Mouse (Mus musculus) cerebellum, postnatal 36 days (tissue): ENCODE data around the gene Plxna1.

Experiments used
- DNase-seq, 2 experiments: peaks; one replicate each; pipeline ENCODE4 v3.0.0; 2021 to 2022; ENCODE audit warnings: mixed read lengths in 2 of 2

Gene Plxna1

DNA sequence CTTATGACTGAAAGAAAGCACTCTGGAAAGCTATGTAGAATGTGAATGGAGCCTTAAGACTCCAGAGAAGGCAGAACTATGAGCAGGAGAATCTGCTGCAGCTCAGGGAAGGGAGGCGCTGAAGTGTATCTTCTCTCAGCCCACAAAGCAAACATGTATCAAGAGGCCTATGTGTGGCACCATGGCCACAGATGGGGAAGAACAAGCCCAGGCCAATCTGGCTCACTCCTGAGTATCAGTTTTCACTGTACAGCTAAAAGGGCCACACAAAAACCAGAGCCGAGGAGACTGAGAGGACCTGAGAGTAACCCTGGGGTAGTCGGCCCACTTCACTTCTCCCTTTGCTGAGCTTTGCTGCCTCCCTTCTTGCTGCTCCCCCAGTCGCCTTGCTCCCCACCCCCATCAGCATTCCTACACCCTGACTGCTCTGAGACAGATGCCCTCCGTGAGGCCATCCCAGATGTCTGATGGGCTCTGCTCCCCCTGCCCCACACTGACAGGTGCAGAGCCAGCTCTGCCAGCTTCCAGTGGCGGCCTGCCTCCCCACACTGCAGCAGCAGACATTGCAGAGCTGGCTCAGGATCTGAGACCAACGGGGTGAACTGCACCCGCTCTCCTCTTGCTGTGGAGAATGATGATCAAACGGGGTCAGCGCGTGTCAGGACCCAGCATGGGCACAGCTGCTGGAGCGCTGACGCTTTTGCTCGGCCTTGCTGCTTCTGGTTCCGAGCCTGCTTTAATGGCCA, 34.5 kb downstream of the Plxna1 start:
- no peak for DNase-seq

DNA sequence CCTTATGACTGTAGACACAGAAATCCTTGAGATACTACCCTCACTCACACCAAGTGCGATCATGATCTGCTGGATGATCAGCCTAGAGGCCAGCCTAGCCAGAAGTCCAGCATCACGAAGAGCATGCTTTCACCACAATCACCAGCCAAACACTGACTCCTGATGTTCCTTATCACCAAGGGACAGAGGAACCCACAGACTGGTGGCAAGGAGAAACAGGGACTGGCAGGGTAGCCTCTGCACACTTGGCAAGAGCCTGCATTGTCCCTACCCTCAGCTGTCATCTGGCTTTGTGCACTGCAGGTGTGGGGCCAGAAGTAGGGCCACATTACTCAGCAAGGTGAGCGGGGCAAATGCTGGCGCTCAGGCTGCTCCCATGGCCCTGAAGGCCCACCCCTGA, 37.6 kb downstream of the Plxna1 start:
- no peak for DNase-seq

DNA sequence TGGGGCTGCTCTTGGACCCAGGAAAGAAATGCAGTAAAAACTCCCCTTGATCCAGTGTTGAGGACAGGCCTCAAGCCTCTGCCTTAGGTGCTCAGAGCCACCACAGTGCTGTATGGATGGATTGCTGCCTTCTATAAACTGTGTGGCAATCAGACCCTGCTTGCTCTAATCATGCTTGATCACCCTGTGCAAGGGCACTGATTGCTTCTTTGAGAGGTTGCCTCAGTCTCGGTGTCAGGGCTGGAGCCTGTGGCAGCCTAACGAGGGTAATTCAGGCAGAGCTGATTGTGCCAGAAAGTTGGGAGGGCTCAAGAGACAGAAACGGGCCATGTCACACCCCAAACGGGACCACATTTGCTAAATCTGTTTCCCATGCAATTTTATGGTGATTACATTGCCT, 47.2 kb downstream of the Plxna1 start:
- DNase-seq: no peak

DNA sequence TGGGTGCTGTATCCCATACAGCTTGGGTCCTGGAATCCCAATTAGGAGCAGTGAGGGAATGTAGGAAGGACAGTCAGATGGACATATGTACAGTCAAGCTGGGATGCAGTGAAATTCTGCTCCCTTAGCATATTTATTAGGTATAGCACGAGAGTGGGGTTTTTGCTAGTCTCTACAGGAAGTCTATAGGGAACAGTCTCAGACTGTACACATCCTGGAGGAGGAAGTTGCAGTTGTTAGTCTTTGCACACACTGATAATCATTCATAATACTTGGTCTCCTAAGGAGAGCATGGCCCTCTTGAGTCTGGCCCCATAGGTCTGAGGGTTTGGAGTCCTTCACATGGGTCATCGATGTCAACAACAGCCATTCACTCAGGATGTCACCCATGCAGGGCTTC, 50.9 kb downstream of the Plxna1 start:
- no peak for DNase-seq

DNA sequence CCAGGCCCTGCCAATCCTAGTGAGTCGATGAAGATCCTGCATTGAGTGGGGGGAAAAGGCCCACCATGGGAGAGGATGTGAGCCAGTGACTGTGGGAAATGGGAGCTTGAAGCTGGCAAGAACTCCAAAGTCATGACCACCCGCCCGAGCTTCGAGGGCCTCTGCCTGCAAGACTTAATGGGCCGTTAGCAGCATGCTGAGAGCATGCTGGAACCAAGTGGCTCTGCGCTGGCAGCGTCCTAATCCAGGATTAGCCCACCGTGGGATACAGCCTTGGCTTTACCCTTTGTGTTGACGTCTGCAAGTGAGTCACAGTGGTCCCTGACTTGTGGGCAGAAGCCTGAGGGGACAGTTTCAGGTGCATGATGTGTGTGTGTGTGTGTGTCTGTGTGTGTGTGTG, 52.2 kb downstream of the Plxna1 start:
- no peak for DNase-seq

DNA sequence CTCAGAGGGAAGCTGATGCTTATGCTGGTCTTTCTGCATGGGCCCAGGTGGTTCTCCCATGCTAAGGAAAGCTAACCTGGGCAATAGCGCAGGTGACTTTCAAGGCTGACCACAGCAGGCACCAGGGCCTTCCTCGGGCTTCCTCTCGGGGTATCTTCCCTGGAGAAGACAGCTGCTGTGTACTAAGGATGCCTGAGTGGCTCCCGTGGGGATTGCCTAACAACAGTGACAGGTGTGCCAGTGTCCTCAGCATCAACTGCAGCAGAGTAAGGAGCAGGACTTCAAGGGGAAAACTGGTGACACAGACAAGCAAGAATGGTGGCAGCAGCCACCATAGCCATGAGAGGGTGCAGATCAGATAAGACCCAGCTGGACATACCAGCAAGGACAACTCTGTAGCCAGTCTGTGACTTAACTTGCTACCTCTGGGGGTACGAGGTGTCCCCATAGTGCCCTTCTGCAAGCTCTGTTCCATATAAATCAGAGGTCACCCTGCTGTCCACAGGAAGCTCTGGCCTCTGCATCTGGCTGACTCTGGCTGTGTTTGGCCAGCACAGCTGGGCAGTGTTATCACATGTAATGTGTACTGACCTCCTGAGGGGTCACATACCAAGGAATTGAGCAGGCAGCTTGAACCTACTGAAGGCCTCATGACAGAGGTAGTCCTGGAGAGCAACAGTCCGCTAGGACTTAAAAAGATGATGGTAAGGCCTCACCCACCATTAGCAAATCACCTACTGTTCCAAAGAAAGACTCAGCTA, 54.0 kb downstream of the Plxna1 start:
- DNase-seq: no peak

DNA sequence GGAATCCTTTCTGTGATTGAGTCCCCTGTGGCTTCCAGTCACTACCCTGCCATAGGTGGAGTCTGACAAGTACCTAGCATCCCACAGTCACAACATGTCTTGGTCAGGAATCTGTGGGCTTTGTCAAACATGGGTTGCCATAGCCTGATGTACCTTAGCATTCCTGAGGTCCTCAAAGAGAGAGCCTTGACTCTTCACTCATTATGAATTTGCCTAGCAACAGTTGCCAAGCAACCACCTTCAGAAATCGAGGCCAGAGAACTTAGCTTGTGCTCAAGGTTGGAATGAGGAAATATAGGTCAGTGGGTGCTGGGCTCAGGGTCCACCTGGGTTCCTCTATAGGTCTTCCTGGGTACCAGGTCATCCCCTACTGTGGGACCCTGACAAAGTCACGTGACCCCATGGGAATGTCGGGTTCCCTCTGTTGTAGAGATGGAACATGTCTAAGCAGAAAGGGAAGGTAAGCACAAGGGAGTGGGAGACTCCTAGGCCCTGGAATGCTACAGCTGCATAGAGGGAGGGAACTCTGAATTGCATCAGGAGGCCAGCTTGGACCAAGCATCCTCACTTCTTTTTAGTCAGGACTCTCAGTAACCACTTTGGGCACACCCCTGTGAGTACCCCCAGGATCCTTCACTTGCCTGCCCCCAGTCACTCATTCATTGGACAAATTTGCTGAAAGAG, 57.9 kb downstream of the Plxna1 start:
- no peak for DNase-seq

DNA sequence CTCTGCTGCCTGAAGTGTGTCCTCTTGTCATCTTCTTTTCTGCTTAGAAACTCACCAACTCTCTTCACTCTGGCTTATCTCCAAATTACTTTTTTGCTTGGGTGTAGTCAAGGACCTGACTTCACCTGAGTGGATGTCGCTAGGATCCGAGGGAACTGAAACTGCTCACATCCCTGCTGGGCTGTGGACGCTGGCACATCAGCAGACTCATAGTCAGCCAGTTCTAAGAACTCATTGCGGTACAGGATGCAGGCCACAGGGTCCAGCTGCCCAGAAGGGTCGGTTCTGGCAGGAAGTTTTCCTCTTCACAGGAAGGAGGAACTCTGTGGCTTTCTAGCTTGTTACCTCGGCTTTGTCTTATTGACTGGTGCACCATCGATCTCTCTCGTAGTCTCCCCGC, 62.6 kb downstream of the Plxna1 start:
- DNase-seq: no peak

DNA sequence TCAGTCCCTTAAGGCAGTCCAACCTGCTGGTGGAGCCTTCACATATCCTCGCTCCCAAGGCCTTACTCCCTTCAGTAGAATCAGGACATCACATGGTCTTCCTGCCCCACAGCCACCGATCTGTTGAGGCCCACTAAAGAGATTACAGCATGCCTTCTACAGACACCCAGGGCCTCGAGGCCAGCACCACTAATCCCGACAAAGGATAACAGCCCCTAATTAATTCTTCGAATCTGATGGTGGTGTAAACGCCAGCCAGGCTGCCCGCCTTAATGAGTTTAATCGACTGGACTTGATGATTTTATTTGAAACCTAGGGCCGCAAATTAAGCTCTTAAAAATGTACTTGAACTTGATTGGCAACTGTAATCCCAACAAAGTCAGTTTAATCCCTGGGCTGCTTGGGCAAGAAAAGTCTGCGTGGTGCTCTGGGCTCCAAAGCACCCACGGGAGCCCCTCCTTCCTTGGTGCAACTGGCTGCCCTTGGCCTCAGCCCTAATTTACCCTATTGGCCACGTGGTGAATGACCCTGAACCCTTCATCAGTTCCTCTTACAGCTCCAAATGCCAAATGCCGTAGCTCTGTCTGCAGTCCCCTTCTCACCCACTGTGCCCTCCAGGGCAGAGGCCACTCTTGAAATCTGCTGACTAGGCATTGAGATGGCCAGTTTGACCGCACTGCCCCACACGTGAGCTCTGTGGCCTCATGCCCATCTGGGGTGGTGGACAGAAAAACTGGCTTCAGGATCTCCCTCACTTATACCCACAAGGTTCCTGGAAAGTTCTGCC, 65.3 kb downstream of the Plxna1 start:
- DNase-seq: no peak

DNA sequence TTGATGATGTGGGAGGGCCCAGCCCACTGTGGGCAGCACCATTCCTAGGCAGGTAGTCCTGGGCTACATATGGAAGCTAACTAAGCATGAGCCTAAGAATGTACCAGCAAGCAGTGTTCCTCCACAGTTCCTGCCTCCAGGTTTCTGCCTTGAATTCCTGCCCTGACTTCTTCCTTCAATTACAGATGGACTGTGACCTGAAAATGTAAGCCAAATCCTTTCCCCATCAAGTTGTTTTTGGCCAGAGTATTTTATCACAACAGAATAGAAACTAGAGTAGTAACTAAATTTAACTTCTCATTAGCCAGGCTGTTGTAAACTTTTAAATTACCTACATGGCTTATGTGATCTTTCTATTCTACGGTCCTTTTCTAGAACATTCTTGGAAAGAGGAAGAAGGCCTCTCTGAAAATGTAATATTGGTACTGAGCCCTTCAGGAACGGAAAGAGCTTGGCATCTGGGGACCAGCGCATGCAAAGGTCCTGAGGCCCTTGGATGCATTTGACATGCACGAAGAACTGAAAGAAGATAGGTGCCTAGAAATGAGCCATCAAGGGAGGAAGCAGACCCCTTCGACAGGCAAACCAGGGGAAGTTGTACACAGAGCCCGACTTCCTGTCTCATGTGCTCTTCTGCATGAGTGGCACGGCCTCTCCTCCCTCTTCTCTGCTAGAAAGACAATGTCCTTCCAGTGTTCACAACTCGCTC, 66.3 kb downstream of the Plxna1 start:
- no peak for DNase-seq

DNA sequence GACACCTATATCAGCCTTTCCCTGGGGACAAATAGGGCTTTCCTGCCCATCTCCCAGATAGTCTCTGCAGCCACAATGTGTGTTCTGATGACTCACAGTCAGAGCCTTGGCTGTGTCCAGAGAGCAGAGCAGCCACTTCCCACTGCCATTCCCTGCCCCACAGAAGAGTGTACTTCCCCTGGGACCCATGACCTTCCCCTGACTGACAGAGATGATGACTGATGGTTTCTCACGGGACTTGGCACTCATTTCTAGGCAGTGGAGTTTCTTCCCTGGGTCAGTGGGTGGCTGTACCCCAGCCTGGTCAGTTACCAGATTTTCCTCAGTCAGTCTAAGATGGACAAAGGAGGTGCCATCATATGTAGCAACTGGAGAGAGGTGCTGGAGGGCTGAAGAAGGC, 67.8 kb downstream of the Plxna1 start:
- no peak for DNase-seq

DNA sequence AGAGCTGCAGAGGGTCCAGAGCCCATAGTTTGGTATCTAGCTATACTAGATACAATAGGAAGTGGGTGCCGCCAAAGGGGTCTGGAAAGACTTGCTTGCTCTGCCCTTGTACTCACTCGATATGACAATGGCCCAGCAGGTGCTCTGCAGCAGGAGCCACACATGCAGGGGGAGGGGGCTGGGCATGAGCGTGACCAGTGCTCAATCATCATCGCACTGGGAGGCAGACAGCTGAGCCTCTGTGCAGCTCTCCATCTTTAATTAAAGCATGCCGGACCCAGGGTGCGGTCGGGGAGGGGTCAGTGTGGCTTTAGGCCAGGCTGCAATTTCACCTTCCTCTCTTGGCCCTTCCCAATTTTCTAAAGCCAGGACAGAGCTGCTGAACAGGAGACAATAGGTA, 70.9 kb downstream of the Plxna1 start:
- no peak for DNase-seq

DNA sequence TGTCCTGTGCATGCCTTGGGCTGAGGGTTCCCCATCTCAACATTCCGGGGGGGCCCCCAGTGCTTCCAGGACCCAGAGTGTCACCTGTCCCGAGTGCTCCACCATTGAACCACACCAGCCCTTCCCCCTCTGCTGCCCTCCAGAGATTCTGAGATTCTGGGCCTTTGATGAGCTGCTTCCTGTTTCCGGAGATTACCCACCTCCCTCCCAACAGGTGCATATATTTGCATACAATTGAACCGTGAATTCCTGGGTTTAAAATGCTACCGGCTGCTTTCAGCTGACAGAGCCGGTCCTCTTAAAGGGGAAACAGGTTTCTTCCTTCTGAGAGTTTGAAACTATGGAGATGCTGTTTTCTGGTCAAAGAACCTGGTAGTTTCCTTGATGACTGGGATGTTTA, 74.3 kb downstream of the Plxna1 start:
- no peak for DNase-seq

DNA sequence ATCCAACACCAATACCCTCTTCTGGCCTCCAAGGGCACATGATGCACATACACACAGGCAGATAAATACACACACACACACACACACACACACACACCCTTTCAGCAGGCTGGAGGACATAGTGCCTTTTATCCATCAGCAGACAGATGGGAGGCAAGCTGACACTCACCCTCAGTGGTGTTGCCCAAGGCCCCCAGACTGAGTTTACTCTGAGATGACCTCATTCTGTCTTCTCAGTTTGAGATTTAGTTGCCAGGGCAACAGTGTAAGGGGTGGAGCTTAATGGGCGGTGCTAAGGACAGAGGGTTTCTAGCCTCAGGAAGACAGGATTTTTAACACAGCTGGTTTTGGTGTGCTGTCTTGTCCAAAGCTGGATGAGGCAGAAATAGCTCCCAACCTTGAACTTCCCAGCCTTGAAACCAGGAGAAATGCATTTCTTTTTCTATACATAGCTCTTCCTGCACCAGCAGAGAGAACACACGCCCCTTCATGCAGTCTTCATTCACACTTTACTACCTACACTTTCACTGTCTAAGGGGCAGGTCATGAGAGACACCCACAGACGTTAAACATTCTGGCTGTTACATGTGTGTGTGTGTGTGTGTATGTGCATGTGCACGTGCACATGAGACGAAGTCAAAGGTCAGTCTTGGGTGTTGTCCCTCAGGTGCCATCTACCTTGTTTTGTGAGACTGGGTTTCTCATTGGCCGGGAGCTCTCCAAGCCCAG, 75.6 kb downstream of the Plxna1 start:
- no peak for DNase-seq

DNA sequence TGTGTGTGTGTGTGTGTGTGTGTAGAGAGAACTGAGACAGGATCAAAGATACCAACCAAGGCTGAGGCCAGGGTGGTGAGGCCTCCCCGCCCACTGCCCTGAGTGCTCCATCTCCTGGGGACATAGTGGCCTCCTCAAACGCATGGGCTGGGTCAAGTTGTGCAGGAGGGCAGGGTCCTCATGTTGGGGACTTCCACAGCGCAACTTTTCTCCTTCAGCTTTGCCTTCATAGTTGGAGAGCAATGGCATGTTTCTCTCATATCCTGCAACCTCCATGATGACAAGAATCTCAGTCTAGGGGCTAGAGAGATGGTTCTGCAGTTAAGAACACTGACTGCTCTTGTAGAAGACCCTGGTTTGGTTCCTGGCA, 76.1 kb downstream of the Plxna1 start:
- DNase-seq: no peak

DNA sequence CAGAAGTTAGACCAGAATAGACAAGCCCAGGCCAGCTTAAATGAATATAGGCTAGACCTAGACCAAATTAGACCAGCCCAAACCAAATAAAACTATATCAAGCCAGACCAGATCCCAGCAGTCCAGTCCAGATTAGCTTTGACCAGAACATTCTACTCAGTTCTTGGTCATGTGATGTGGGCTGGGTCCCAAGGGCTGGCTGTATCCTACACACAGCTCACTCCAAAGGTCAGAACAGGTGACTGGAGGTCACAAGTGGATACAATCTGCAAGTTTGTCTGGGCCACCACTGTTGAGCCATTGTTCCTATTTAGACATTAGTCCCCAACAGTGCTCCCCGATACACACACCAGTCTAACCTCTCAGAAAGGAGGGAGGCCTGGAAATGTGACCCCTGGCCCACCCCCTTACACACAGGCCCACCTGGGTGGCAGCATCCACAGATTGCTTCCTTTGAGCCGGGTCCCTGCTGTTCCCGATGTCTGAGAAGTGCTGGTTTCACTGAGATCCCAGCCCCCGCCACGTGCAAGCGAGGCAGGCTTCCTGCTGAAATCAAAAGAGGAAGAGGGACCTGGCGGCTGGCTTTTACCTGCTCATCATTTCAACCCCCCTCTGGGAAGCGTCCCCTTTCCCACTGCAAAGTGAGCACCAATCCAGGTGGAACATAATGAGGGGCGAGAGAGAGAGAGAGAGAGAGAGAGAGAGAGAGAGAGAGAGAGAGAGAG, 76.7 kb downstream of the Plxna1 start:
- DNase-seq: no peak

DNA sequence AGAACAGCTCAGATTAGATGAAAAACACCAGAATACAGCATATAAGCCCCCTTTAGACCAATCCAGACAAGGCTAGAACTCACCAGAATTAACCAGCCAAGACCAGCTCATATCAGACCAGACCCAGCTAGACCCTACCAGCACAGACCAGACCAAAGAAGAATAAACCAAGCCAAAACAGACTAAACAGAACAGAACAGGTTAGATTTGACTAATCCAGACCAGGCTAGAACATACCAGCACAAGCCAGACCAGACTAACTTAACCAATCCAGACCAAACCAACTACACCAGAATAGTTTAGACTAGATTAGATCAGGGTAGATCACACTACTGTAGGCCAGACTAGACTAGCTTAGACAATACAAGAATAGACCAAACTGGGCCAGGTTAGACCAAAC, 77.3 kb downstream of the Plxna1 start:
- no peak for DNase-seq

DNA sequence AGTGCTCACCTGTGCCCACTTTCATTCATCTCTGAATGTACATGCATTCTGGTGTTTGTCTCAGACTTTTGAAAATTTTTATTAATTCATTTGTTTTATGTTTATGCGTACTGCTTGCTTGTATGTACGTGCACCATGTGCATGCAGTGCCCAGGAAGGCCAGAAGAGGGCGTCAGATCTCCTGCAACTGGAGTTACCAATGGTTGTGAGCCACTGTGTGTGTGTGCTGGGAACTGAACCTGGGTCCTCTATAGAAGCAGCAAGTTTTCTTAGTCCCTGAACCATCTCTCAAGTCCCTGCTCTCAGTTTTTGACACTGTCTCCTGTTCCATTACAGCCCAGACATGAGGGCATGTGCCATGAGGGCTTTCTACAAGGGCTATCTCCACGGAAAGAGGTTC, 79.3 kb downstream of the Plxna1 start:
- DNase-seq: no peak

DNA sequence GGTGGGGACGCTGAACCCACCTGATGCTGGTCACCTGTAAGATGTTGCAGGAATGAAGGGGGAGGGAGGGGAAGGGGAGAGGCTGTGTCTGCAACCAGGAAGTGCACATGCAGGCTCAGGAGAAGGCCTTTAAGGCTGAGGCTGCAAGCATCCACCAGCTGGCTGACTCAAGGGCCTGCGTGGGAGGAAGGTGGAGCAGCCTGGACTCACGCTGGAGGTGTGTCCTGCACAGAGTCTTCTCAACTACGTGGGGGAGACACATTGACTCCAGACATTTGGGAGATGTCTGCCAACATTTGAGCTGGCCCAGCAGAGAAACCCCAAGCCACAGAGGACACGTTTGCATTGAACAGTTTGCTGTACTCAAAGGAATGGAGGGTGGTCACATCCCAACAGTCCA, 79.8 kb downstream of the Plxna1 start:
- DNase-seq: no peak

DNA sequence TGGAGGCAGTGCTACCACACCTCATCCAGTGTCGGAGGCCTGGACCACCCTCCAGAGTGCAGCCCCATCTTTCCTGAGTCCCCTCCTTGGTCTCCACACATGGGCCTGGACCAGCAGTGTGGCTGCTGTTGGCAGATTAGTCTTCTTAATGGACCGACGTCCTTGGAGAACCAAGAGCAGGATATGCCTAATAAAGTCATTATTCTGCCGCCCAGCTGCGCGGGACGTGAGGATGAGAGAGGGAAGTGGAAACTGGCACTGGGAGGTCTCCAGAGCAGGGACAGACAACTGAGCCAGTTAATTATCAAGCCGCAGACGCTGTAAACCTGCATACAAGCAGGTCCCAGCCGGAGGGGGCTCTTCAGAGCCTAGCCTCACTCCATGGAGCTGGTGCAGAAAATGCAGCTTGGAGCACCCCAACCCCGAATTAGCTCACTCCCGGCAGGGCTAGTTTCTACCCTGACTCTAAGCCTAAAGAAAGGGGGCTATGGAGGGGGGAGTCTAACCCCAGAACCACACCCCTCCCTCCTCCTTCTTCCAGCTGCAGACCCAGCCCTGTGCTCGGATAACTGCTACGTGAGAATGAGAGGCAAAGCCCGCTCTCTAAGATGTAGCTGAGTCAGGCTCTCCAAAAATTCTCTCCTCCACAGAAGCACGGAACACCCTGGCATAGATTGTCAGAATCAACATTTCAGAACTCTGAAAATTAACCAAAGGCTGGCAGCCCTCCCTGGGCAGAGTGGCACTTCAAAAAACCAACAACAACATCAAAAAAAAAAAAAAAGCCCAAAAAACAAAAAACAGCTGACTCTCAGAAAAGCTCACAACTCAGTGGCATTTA, 80.7 kb downstream of the Plxna1 start:
- DNase-seq: no peak
